Mouse (Mus musculus) MEL (cell line): ENCODE measurements around the gene Fzd9.

Experiments
- CHD1 ChIP-seq: IDR thresholded peaks from 2 replicates; pipeline ENCODE4 v1.6.1; 2012; ENCODE audit warnings: low read depth, mild to moderate bottlenecking, inconsistent platforms, low read length, improper control_type of control experiment
- CTCF ChIP-seq, 3 experiments: IDR thresholded peaks in 2 of 3; conservative IDR thresholded peaks in 1 of 3; 2 replicates each; pipeline ENCODE4 v1.5.1; 2011 to 2012; ENCODE audit warnings: low read length in 3 of 3, low read depth in 2 of 3, mild to moderate bottlenecking in 2 of 3, improper control_type of control experiment in 1 of 3, inconsistent platforms in 1 of 3, mixed read lengths in 1 of 3, moderate library complexity in 1 of 3; ENCODE audit not compliant: control insufficient read depth in 1 of 3, insufficient read depth in 1 of 3, poor library complexity in 1 of 3, severe bottlenecking in 1 of 3
- GATA1 ChIP-seq: IDR thresholded peaks from 2 replicates; pipeline ENCODE4 v1.6.1; 2011; ENCODE audit warnings: low read depth, low read length, improper control_type of control experiment
- MAX ChIP-seq: IDR thresholded peaks from 2 replicates; pipeline ENCODE4 v1.6.1; 2011; ENCODE audit warnings: low read length, improper control_type of control experiment
- NELFE ChIP-seq: IDR thresholded peaks from 2 replicates; pipeline ENCODE4 v1.6.1; 2011; ENCODE audit warnings: low read depth, low read length, improper control_type of control experiment
- NRF1 ChIP-seq: IDR thresholded peaks from 2 replicates; pipeline ENCODE4 v1.6.1; 2014; ENCODE audit warnings: low read depth, mild to moderate bottlenecking, inconsistent platforms, low read length, improper control_type of control experiment, moderate library complexity; ENCODE audit not compliant: poor library complexity, insufficient read depth, severe bottlenecking
- POLR2AphosphoS2 ChIP-seq: IDR thresholded peaks from 2 replicates; pipeline ENCODE4 v1.6.1; 2011; ENCODE audit warnings: low read length, improper control_type of control experiment
- RAD21 ChIP-seq: IDR thresholded peaks from 2 replicates; pipeline ENCODE4 v1.6.1; 2011; ENCODE audit warnings: mild to moderate bottlenecking, low read depth, low read length, improper control_type of control experiment
- TCF12 ChIP-seq: IDR thresholded peaks from 2 replicates; pipeline ENCODE4 v1.6.1; 2014; ENCODE audit warnings: low read depth, mild to moderate bottlenecking, inconsistent platforms, low read length, improper control_type of control experiment, moderate library complexity
- ZNF384 ChIP-seq: IDR thresholded peaks from 2 replicates; pipeline ENCODE4 v1.6.1; 2012; ENCODE audit warnings: low read depth, mild to moderate bottlenecking, inconsistent platforms, low read length, improper control_type of control experiment

DNA sequence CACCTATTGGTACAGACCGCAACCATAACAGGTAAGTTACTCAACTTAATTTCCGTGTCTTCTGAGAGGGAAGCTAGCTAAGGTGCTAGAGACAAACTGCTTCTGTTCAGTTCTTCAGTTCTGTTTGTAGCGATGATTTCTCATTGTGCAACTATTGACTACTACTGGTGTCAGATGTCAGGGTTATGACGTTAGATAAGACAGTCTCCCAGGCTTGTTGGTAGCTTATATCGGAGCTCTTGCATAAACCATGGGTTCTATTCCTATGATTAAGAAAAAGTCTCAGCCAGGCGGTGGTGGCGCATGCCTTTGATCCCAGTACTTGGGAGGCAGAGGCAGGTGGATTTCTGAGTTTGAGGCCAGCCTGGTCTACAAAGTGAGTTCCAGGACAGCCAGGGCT is 29.0 kb downstream of the Fzd9 start:
- TF ChIP-seq CHD1 (no peak), NRF1 (no peak), NELFE (no peak), POLR2AphosphoS2 (no peak), TCF12 (no peak), GATA1 (no peak), CTCF (IDR thresholded peaks at IDR 0.05 in 2 of 3, conservative IDR thresholded peaks at IDR 0.05 in 1 of 3; ENCODE audit: control insufficient read depth in 1 of 3, insufficient read depth in 1 of 3, low read depth in 2 of 3, low read length in 3 of 3, poor library complexity in 1 of 3, severe bottlenecking in 1 of 3) (no peak), MAX (no peak), RAD21 (no peak), ZNF384 (no peak)
